Mouse (Mus musculus): ENCODE data around the gene Selenoo.

GRCm38 (mm10) chr15:89147456-89147855, 58.6 kb downstream of the Selenoo start:
- TF ChIP-seq CTCF (IDR thresholded peaks at IDR 0.05; ENCODE audit: extremely low read depth, insufficient read depth, low read length) (no peak), POLR2A (IDR thresholded peaks at IDR 0.05; ENCODE audit: extremely low read depth, insufficient read depth, low read length) (no peak)
